Mouse (Mus musculus): ENCODE results near the gene Rhox1. TPM values are rescaled to one million over a fixed set of nuclear protein-coding genes. Genes with fewer than 3 reads are reported as not detected.
"Not testable (repeated sequence)": the region's sequence is repeated elsewhere in the genome, so short reads cannot be mapped to it uniquely, and the experiment has no call there.

The Rhox1 gene
- polyA plus RNA-seq, 1 experiment from 2014 or later, result not detected

GRCm38 (mm10) chrX:37190755-37191104 is 31.3 kb downstream of the Rhox1 start:
- 12% methylated on average over 20 of the region's 20 CpGs for WGBS

GRCm38 (mm10) chrX:37184401-37184800 is 37.7 kb downstream of the Rhox1 start:
- not testable (repeated sequence) for ATAC-seq (ENCODE audit: insufficient number of reproducible peaks, low FRiP score, low TSS enrichment, low read depth); H3K36me3 ChIP-seq (ENCODE audit: control insufficient read depth, insufficient read depth, low read length); H3K27ac ChIP-seq (replicated peaks; ENCODE audit: low read depth, low read length); H3K4me2 ChIP-seq (ENCODE audit: low read depth, severe bottlenecking); H3K4me3 ChIP-seq (ENCODE audit: low read depth, low read length); DNase-seq (ENCODE audit: low spot score); H3K4me1 ChIP-seq (ENCODE audit: control insufficient read depth, insufficient read depth, low read length); H3K9me3 ChIP-seq (ENCODE audit: control insufficient read depth, low read length); H3K27me3 ChIP-seq (ENCODE audit: control insufficient read depth, insufficient read depth, low read length); H3K9ac ChIP-seq (ENCODE audit: low read length)
- 74% methylated on average over 8 of the region's 8 CpGs for WGBS

More at GRCm38 (mm10) chrX:37190755-37191104, 31.3 kb downstream of the Rhox1 start:
- no peaks in the 10 kb centered on the region for H3K4me1 ChIP-seq (ENCODE audit: control insufficient read depth, insufficient read depth, low read length)
- peak; percentile 19 for DNase-seq (ENCODE audit: low spot score)
- no peaks in the 10 kb centered on the region for H3K27me3 ChIP-seq (ENCODE audit: control insufficient read depth, insufficient read depth, low read length)
- H3K36me3 ChIP-seq (ENCODE audit: control insufficient read depth, insufficient read depth, low read length), result no peaks in the 10 kb centered on the region
- H3K4me3 ChIP-seq (ENCODE audit: low read depth, low read length), result peak overlapping the region; percentile 49
- H3K27ac ChIP-seq (replicated peaks; ENCODE audit: low read depth, low read length), result no peak overlapping the region
- peak overlapping the region; percentile 22; the same call in 1 of the 2 replicates for H3K9ac ChIP-seq (ENCODE audit: low read length)
- H3K4me2 ChIP-seq (ENCODE audit: low read depth, severe bottlenecking), result peak overlapping the region; percentile 52
- ATAC-seq (ENCODE audit: insufficient number of reproducible peaks, low FRiP score, low TSS enrichment, low read depth), result no peak; the same call in 1 of the 2 replicates
- H3K9me3 ChIP-seq (ENCODE audit: control insufficient read depth, low read length), result no peaks in the 10 kb centered on the region

- DNase-seq (ENCODE audit: low spot score), result no peak
- Histone ChIP-seq H3K36me3 (ENCODE audit: control insufficient read depth, insufficient read depth, low read length) (no peaks in the 10 kb centered on the region), H3K4me3 (ENCODE audit: low read depth, low read length) (no peak within 1 kb of the TSS), H3K9me3 (ENCODE audit: control insufficient read depth, low read length) (no peaks in the 10 kb centered on the region), H3K4me1 (ENCODE audit: control insufficient read depth, insufficient read depth, low read length) (no peaks in the 10 kb centered on the region), H3K27me3 (ENCODE audit: control insufficient read depth, insufficient read depth, low read length) (no peaks in the 10 kb centered on the region), H3K27ac (replicated peaks; ENCODE audit: low read depth, low read length) (no peak within 1 kb of the TSS), H3K9ac (ENCODE audit: low read length) (no peak within 1 kb of the TSS), H3K4me2 (ENCODE audit: low read depth, severe bottlenecking) (no peak within 1 kb of the TSS)
- 56% methylated on average over 5 of the region's 5 CpGs for WGBS
- no peak for ATAC-seq (ENCODE audit: insufficient number of reproducible peaks, low FRiP score, low TSS enrichment, low read depth)
Observed at GRCm38 (mm10) chrX:37168742-37169141, 53.3 kb downstream of the Rhox1 start, which contains the start of gene Akap14. Akap14 (minus strand) TSS chrX:37168842.

DNA sequence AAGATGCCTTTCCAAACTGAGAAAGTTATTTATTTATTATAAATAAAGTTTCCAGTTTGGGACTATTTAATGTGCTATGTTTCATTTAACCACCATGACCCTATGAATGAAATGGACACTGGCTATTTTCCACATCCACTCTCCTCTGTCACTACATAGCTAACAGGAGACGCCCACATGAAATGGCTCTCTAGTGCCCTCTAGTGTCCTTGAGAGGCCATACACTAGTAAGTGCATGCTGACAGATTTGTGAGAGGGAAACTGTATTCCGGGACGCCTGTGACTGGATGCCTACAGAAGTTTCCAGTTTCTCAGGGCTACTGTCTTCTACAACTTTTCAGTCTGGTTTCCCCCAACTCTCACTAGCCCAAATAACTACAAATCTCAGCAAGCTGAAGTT is 55.0 kb downstream of the Rhox1 start:
- no peak for ATAC-seq (ENCODE audit: insufficient number of reproducible peaks, low FRiP score, low TSS enrichment, low read depth)
- DNase-seq (ENCODE audit: low spot score), result peak; percentile 36
- H3K9me3 ChIP-seq (ENCODE audit: control insufficient read depth, low read length), result no peaks in the 10 kb centered on the region
- H3K27me3 ChIP-seq (ENCODE audit: control insufficient read depth, insufficient read depth, low read length), result no peaks in the 10 kb centered on the region
- H3K4me1 ChIP-seq (ENCODE audit: control insufficient read depth, insufficient read depth, low read length), result no peaks in the 10 kb centered on the region
- no peak overlapping the region for H3K9ac ChIP-seq (ENCODE audit: low read length)
- H3K4me3 ChIP-seq (ENCODE audit: low read depth, low read length), result no peak overlapping the region
- 25% methylated on average over 3 of the region's 3 CpGs for WGBS
- H3K36me3 ChIP-seq (ENCODE audit: control insufficient read depth, insufficient read depth, low read length), result no peaks in the 10 kb centered on the region
- H3K4me2 ChIP-seq (ENCODE audit: low read depth, severe bottlenecking), result no peak overlapping the region
- no peak overlapping the region for H3K27ac ChIP-seq (replicated peaks; ENCODE audit: low read depth, low read length)

Other genes with a start within 250 kb of the Rhox1 start
- gene Sept6, start 230.5 kb downstream of the Rhox1 start, polyA plus RNA-seq (2014; fragmentation: Nextera tagmentation; extraction: Ambion mirVana), result 89.0 and 99.0 TPM in 2 replicates
- not detected in 2 replicates for gene Sowahd, start 173.4 kb downstream of the Rhox1 start, polyA plus RNA-seq (2014; fragmentation: Nextera tagmentation; extraction: Ambion mirVana)
- 520 and 540 TPM in 2 replicates for gene Rpl39, start 136.9 kb downstream of the Rhox1 start, polyA plus RNA-seq (2014; fragmentation: Nextera tagmentation; extraction: Ambion mirVana)
- 21.8 and 22.4 TPM in 2 replicates for gene Upf3b, start 111.9 kb downstream of the Rhox1 start, polyA plus RNA-seq (2014; fragmentation: Nextera tagmentation; extraction: Ambion mirVana)
- 24.9 and 26.3 TPM in 2 replicates for gene Nkap, start 95.5 kb downstream of the Rhox1 start, polyA plus RNA-seq (2014; fragmentation: Nextera tagmentation; extraction: Ambion mirVana)
- 0.24 TPM in 1 of 2 replicates, not detected in the other for gene Akap14, start 53.4 kb downstream of the Rhox1 start, polyA plus RNA-seq (2014; fragmentation: Nextera tagmentation; extraction: Ambion mirVana)
- gene Ndufa1, start 31.1 kb downstream of the Rhox1 start, polyA plus RNA-seq (2014; fragmentation: Nextera tagmentation; extraction: Ambion mirVana), result 358 and 365 TPM in 2 replicates
- gene Rnf113a1, start 31.0 kb downstream of the Rhox1 start, polyA plus RNA-seq (2014; fragmentation: Nextera tagmentation; extraction: Ambion mirVana), result 11.7 and 12.1 TPM in 2 replicates
- not detected in 2 replicates for gene Gm9, start 11.2 kb downstream of the Rhox1 start, polyA plus RNA-seq (2014; fragmentation: Nextera tagmentation; extraction: Ambion mirVana)
- gene Rhox2a, start 22.7 kb upstream of the Rhox1 start, polyA plus RNA-seq (2014; fragmentation: Nextera tagmentation; extraction: Ambion mirVana), result 0.25 TPM in 1 of 2 replicates, not detected in the other
- gene Rhox3a, start 27.7 kb upstream of the Rhox1 start, polyA plus RNA-seq (2014; fragmentation: Nextera tagmentation; extraction: Ambion mirVana), result not detected in 2 replicates
- not detected in 2 replicates for gene Rhox4a, start 43.1 kb upstream of the Rhox1 start, polyA plus RNA-seq (2014; fragmentation: Nextera tagmentation; extraction: Ambion mirVana)
- not detected in 2 replicates for gene Rhox3a2, start 157.8 kb upstream of the Rhox1 start, polyA plus RNA-seq (2014; fragmentation: Nextera tagmentation; extraction: Ambion mirVana)
- gene Rhox4a2, start 168.6 kb upstream of the Rhox1 start, polyA plus RNA-seq (2014; fragmentation: Nextera tagmentation; extraction: Ambion mirVana), result not detected in 2 replicates
- not detected in 2 replicates for gene Rhox2b, start 189.8 kb upstream of the Rhox1 start, polyA plus RNA-seq (2014; fragmentation: Nextera tagmentation; extraction: Ambion mirVana)
- not detected in 2 replicates for gene Rhox4b, start 210.2 kb upstream of the Rhox1 start, polyA plus RNA-seq (2014; fragmentation: Nextera tagmentation; extraction: Ambion mirVana)
- gene Rhox2c, start 231.4 kb upstream of the Rhox1 start, polyA plus RNA-seq (2014; fragmentation: Nextera tagmentation; extraction: Ambion mirVana), result not detected in 2 replicates
- gene Rhox3c, start 236.3 kb upstream of the Rhox1 start, polyA plus RNA-seq (2014; fragmentation: Nextera tagmentation; extraction: Ambion mirVana), result not detected in 2 replicates

Data from limb, embryonic 11.5 days (tissue).